Mouse (Mus musculus) embryo, embryonic 9.5 days (tissue): ENCODE results near the gene Dpysl4.
A peak's percentile ranks its signal among the peaks of the same experiment; 100 is the strongest.

Experiments
- DNase-seq: peaks from one replicate; pipeline ENCODE4 v3.0.0-alpha.2; 2017; ENCODE audit errors: extremely low spot score

The Dpysl4 gene

GRCm38 (mm10) chr7:139085629-139086194 is at the start of gene Dpysl4:
Gene Dpysl4, plus strand, starts transcription at chr7:139086001.
- DNase-seq: peak; percentile 82

DNA sequence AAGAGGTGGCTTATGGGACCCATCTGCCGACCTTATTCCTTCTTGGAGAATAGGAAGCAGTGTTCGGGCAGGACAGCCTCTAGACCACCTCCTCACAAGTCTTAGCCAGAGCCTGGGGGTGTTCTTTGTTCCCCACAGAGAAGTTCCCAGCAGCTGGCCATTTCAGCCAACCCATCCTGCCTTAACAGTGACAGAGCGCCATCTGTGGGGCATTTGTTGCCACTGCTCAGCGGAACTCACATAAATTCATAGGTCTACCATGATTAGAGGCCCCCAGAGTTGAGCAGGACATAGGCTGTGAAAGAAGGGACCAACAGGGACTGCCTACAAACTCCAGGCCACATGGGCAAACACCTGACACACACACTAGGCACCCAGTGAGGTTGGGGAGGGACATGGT is 22.4 kb upstream of the Dpysl4 start:
- DNase-seq: no peak

GRCm38 (mm10) chr7:139068182-139068623 is 17.6 kb upstream of the Dpysl4 start:
- DNase-seq: peak; percentile 83

DNA sequence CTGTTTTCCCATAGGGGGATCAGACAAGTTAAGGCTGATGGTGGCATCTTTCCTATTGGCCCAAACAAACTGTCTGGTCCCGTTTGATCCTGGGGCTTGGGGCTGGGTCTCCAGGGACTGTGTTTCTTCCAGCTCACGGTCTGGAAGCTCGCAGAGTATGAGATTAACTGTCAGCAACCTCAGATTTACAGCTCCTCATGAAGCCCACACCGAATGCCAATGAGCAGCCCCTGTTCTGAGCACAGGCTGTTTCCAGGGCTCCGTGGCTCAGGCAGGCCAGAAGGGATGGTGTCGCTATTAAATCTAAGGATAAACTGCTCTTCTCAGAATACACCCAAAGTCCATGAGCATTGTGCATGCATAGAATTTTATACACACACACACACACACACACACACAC is 11.6 kb upstream of the Dpysl4 start:
- no peak for DNase-seq

GRCm38 (mm10) chr7:139075054-139075794 is 10.6 kb upstream of the Dpysl4 start:
- DNase-seq: peak; percentile 41

GRCm38 (mm10) chr7:139077283-139077682 is 8.5 kb upstream of the Dpysl4 start:
- DNase-seq: peak; percentile 16

- DNase-seq: no peak
Measured at GRCm38 (mm10) chr7:139078181-139078580, 7.6 kb upstream of the Dpysl4 start.

DNA sequence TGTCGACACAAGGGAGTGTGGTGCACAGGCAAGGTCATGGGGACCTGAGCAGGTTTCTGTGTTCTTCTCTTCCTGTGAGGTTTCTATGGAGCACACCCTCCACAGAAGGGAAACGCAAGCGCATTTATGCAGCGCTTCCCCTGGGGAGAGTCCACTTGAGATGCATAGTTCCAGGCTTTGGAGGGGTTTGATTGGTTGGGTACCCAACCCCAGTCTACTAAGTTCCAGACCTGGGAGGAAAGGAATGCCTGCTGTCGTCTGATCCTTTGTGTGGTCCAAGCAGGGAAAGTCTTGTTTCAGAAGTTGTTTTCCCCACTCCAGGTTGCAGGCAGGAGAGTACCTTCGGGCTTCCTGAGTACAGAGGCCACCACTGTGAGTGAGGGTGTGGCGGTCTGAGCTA is 6.7 kb upstream of the Dpysl4 start:
- no peak for DNase-seq

- DNase-seq: no peak
Measured at GRCm38 (mm10) chr7:139080714-139081113, 5.1 kb upstream of the Dpysl4 start.

GRCm38 (mm10) chr7:139081158-139081557 is 4.6 kb upstream of the Dpysl4 start:
- no peak for DNase-seq

DNA sequence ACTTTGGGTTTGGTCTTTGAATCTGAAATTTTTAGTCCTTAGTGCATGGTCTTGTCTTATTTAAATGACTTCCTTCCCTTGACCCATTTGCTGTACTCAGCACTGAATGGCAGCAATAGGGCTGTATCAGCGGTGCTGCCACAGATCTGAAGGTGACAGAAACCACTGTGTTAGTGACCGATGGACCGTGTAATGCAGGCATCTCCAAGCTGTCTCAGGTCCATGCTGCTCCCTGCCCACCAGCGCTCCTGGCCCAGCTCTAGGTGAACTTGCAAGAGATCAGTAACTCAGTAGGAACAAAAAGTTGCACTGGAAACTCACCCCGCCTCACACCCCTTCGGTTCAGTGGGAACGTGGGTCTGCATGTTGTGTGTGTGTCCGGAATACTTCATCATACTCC is 3.5 kb upstream of the Dpysl4 start:
- DNase-seq: no peak

DNA sequence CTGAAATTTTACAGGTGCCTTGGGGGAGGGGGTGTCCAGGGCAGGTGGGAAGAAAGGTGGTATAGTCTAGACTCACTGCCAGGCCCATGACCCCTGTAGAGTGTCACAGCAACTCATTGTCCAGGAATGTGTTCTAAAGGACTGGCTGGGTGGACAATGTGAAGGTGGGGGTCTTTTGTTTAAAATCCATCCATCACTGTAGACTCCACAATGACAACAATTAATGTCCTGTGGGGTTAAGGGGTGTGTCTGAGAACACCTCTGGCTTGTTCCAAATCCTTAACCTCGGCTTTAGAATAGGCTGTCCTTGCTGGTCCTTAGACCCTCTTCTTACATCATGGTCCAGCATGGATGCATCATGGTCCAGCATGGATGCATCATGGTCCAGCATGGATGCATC is 1.5 kb upstream of the Dpysl4 start:
- no peak for DNase-seq

DNA sequence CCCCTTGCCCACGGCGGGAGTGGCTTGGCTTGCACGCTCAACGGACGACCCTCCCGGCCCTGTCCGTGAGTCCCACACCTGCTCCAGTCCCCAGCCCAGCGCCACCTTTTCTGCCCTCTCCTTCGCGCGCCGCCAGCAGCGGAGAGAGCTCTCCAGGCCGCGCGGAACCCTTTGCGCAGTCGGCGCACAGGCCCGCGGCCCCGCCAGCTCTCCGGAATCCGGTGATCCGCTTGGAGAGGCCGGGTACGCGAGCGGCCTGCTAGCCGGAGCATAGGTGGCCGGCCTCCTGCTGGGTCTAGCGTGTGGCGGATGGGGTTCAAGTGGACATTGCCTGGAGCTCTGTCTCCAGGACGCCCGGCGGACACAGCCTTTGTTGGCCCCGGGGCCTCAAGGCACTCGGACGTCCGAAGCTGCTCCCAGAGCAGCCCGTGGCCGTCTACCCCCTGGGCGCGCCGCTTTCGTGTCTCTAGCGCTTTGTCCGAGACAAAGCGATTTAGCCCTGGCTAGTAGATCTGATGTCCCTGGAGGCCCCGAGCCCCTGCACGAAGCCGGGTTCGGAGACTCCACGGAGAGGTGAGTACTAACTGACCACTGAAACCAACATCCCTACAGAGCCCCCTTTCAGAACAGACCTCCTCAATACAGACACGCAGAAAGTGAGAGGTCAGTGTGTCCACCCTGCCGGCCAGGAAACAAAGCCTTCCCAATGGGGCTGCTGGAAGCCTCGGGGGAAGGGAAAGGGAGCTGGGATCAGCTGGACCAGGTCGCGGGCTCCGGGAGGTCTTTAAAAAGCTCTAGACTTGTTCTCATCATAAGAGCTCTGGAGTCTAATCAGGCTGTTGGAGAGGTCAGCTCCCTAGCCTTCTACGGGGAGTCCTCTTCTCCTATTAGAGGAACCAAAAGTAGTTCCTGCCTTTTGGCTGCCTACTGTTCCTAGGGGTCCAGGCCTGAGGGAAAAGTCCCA is 676 bp downstream of the Dpysl4 start:
- peak; percentile 79 for DNase-seq

DNA sequence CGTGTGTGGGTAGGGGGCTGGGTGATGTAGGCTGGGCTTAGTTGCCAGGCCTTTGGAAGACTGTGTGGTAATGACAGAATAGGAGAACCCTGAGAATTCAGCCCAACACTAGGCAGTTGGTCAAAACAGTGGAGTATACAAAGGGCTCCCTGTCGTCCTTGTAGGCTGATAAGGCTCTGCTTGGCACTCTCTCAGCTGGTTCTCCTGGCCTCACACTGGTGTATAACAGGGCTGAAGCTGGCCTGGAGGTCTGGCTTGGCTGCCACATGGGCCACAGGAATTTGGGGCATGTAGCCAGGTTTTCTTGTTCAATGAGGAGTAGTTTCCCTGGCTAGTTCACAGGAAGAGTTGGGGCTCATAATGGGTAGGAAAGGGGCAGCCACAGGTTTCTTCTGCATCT is 2.0 kb downstream of the Dpysl4 start:
- no peak for DNase-seq

- no peak for DNase-seq
Measured at GRCm38 (mm10) chr7:139089892-139090874, 4.4 kb downstream of the Dpysl4 start.

GRCm38 (mm10) chr7:139091681-139092080 is 5.9 kb downstream of the Dpysl4 start:
- no peak for DNase-seq

DNA sequence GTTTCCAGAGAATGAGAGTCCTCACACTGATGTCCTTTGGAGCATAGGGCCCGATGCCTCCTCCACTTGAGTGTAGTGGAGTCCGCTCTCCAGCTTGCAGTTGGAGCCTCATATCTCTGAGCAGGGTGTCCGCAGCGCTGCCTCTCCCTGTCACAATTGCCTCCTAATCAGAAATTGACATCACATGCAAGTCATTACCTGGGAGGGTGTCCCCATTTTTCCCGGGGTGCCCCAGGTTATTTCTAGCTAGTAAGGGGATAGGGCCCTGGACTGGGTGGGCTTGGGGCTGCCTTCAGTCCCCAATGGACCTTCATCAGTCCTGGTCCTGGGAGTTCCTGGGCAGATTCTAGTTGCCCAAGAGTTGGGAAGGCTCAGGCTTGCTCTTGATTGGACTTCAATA is 6.9 kb downstream of the Dpysl4 start:
- DNase-seq: no peak

GRCm38 (mm10) chr7:139093124-139093523 is 7.3 kb downstream of the Dpysl4 start:
- no peak for DNase-seq

DNA sequence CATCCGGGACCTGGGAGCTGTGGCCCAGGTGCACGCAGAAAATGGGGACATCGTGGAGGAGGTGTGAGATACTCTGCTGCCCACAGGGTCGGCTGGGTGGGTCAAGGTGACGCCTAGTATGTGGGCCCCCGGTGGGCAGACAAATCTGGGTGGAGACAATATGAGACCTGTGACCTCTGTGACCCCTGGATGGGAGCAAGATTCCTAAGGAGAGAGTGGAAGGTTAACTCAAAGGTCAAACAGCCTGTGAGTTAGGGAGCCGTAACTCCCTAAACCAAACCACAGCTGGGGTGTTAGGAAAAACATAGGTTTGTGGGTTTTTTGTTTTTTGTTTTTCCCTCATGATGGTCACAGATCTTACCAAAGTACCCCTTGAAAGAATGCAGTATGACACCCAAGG is 8.0 kb downstream of the Dpysl4 start:
- no peak for DNase-seq

DNA sequence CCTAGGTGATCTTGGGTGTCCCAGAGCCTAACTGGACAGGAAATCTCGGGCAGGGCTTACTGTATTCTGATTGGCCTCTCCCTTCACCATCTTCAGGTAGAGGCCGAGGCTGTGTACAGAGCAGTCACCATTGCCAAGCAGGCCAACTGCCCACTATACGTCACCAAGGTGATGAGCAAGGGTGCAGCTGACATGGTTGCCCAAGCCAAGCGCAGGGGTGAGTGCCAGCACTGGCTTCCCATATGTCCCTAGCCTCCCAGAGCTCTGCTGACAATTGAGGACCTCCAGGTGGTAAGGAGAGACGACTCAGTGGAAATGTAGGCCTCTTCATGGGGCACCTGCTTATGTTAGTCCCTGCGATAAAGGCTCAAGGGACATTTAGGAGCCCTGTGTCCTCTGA is 9.0 kb downstream of the Dpysl4 start:
- no peak for DNase-seq

GRCm38 (mm10) chr7:139095282-139095681 is 9.5 kb downstream of the Dpysl4 start:
- no peak for DNase-seq
